Mouse (Mus musculus): ENCODE data around the gene Fam102a. TPM values are rescaled to one million over a fixed set of nuclear protein-coding genes. Genes with fewer than 3 reads are reported as not detected.

Fam102a gene
- polyA plus RNA-seq, 1 experiment from 2014 or later, result 13.1 TPM

- WGBS, result 69% methylated on average over 22 of the region's 22 CpGs
- Histone ChIP-seq H3K9me3 (ENCODE audit: control insufficient read depth, low read length) (no peaks in the 10 kb centered on the region), H3K36me3 (ENCODE audit: control insufficient read depth, insufficient read depth, low read length) (no peaks in the 10 kb centered on the region), H3K27ac (ENCODE audit: low read depth, low read length) (no peak overlapping the region), H3K4me2 (ENCODE audit: low read depth) (no peak overlapping the region), H3K9ac (ENCODE audit: low read length) (no peak overlapping the region), H3K27me3 (ENCODE audit: control insufficient read depth, insufficient read depth, low read length) (no peaks in the 10 kb centered on the region), H3K4me3 (ENCODE audit: low read depth, low read length) (no peak overlapping the region), H3K4me1 (ENCODE audit: control insufficient read depth, insufficient read depth, low read length) (0 out of 2 replicates have a peak, but pooled peaks cover 5% of the 10 kb centered on the region)
- no peak for ATAC-seq (ENCODE audit: insufficient read depth, low FRiP score, low TSS enrichment)
- no peak for DNase-seq (ENCODE audit: low spot score)
Measured at GRCm38 (mm10) chr2:32506673-32507668, 28.2 kb upstream of the Fam102a start.

GRCm38 (mm10) chr2:32507906-32508305 lies 27.2 kb upstream of the Fam102a start:
- Histone ChIP-seq H3K36me3 (ENCODE audit: control insufficient read depth, insufficient read depth, low read length) (no peaks in the 10 kb centered on the region), H3K4me1 (ENCODE audit: control insufficient read depth, insufficient read depth, low read length) (0 out of 2 replicates have a peak, but pooled peaks cover 5% of the 10 kb centered on the region), H3K27me3 (ENCODE audit: control insufficient read depth, insufficient read depth, low read length) (no peaks in the 10 kb centered on the region), H3K9ac (ENCODE audit: low read length) (no peak overlapping the region), H3K4me2 (ENCODE audit: low read depth) (no peak overlapping the region), H3K4me3 (ENCODE audit: low read depth, low read length) (no peak overlapping the region), H3K9me3 (ENCODE audit: control insufficient read depth, low read length) (no peaks in the 10 kb centered on the region), H3K27ac (ENCODE audit: low read depth, low read length) (no peak overlapping the region)
- WGBS, result 79% methylated on average over 9 of the region's 9 CpGs
- DNase-seq (ENCODE audit: low spot score), result no peak
- no peak for ATAC-seq (ENCODE audit: insufficient read depth, low FRiP score, low TSS enrichment)

GRCm38 (mm10) chr2:32509287-32509686 lies 25.8 kb upstream of the Fam102a start:
- Histone ChIP-seq H3K4me3 (ENCODE audit: low read depth, low read length) (no peak overlapping the region), H3K4me1 (ENCODE audit: control insufficient read depth, insufficient read depth, low read length) (no peaks in the 10 kb centered on the region), H3K9ac (ENCODE audit: low read length) (no peak overlapping the region), H3K4me2 (ENCODE audit: low read depth) (no peak overlapping the region), H3K36me3 (ENCODE audit: control insufficient read depth, insufficient read depth, low read length) (no peaks in the 10 kb centered on the region), H3K27me3 (ENCODE audit: control insufficient read depth, insufficient read depth, low read length) (no peaks in the 10 kb centered on the region), H3K27ac (ENCODE audit: low read depth, low read length) (no peak overlapping the region), H3K9me3 (ENCODE audit: control insufficient read depth, low read length) (no peaks in the 10 kb centered on the region)
- 41% methylated on average over 4 of the region's 4 CpGs for WGBS
- DNase-seq (ENCODE audit: low spot score) (peak; percentile 30), ATAC-seq (ENCODE audit: insufficient read depth, low FRiP score, low TSS enrichment) (no peak)

GRCm38 (mm10) chr2:32509896-32510295 lies 25.2 kb upstream of the Fam102a start:
- Histone ChIP-seq H3K27me3 (ENCODE audit: control insufficient read depth, insufficient read depth, low read length) (no peaks in the 10 kb centered on the region), H3K4me2 (ENCODE audit: low read depth) (no peak overlapping the region), H3K27ac (ENCODE audit: low read depth, low read length) (0 out of 2 replicates have a peak overlapping the region, but pooled peaks have one; percentile 40), H3K9me3 (ENCODE audit: control insufficient read depth, low read length) (no peaks in the 10 kb centered on the region), H3K4me1 (ENCODE audit: control insufficient read depth, insufficient read depth, low read length) (no peaks in the 10 kb centered on the region), H3K4me3 (ENCODE audit: low read depth, low read length) (no peak overlapping the region), H3K36me3 (ENCODE audit: control insufficient read depth, insufficient read depth, low read length) (no peaks in the 10 kb centered on the region), H3K9ac (ENCODE audit: low read length) (no peak overlapping the region)
- ATAC-seq (ENCODE audit: insufficient read depth, low FRiP score, low TSS enrichment), result no peak
- WGBS, result 51% methylated on average over 8 of the region's 8 CpGs
- peak; percentile 27 for DNase-seq (ENCODE audit: low spot score)

GRCm38 (mm10) chr2:32512592-32512991 lies 22.5 kb upstream of the Fam102a start:
- Histone ChIP-seq H3K27ac (ENCODE audit: low read depth, low read length) (no peak overlapping the region), H3K9me3 (ENCODE audit: control insufficient read depth, low read length) (no peaks in the 10 kb centered on the region), H3K36me3 (ENCODE audit: control insufficient read depth, insufficient read depth, low read length) (no peaks in the 10 kb centered on the region), H3K4me2 (ENCODE audit: low read depth) (no peak overlapping the region), H3K4me3 (ENCODE audit: low read depth, low read length) (no peak overlapping the region), H3K4me1 (ENCODE audit: control insufficient read depth, insufficient read depth, low read length) (no peaks in the 10 kb centered on the region), H3K9ac (ENCODE audit: low read length) (no peak overlapping the region), H3K27me3 (ENCODE audit: control insufficient read depth, insufficient read depth, low read length) (no peaks in the 10 kb centered on the region)
- WGBS, result 82% methylated on average over 7 of the region's 7 CpGs
- ATAC-seq (ENCODE audit: insufficient read depth, low FRiP score, low TSS enrichment) (no peak), DNase-seq (ENCODE audit: low spot score) (no peak)

GRCm38 (mm10) chr2:32514335-32514734 lies 20.8 kb upstream of the Fam102a start:
- no peak for DNase-seq (ENCODE audit: low spot score)
- no peak overlapping the region for H3K9ac ChIP-seq (ENCODE audit: low read length)
- H3K4me1 ChIP-seq (ENCODE audit: control insufficient read depth, insufficient read depth, low read length), result no peaks in the 10 kb centered on the region
- no peak overlapping the region for H3K4me3 ChIP-seq (ENCODE audit: low read depth, low read length)
- H3K9me3 ChIP-seq (ENCODE audit: control insufficient read depth, low read length), result no peaks in the 10 kb centered on the region
- H3K36me3 ChIP-seq (ENCODE audit: control insufficient read depth, insufficient read depth, low read length), result no peaks in the 10 kb centered on the region
- ATAC-seq (ENCODE audit: insufficient read depth, low FRiP score, low TSS enrichment), result no peak
- no peak overlapping the region for H3K27ac ChIP-seq (ENCODE audit: low read depth, low read length)
- H3K27me3 ChIP-seq (ENCODE audit: control insufficient read depth, insufficient read depth, low read length), result no peaks in the 10 kb centered on the region
- H3K4me2 ChIP-seq (ENCODE audit: low read depth), result no peak overlapping the region
- 41% methylated on average over 6 of the region's 6 CpGs for WGBS

GRCm38 (mm10) chr2:32517233-32517867 lies 17.8 kb upstream of the Fam102a start:
- no peaks in the 10 kb centered on the region for H3K27me3 ChIP-seq (ENCODE audit: control insufficient read depth, insufficient read depth, low read length)
- WGBS, result 88% methylated on average over 4 of the region's 4 CpGs
- no peak for DNase-seq (ENCODE audit: low spot score)

GRCm38 (mm10) chr2:32520034-32520990 lies 14.8 kb upstream of the Fam102a start:
- ATAC-seq (ENCODE audit: insufficient read depth, low FRiP score, low TSS enrichment) (no peak), DNase-seq (ENCODE audit: low spot score) (no peak)
- no peaks in the 10 kb centered on the region for H3K27me3 ChIP-seq (ENCODE audit: control insufficient read depth, insufficient read depth, low read length)
- no peak overlapping the region for H3K9ac ChIP-seq (ENCODE audit: low read length)
- no peaks in the 10 kb centered on the region for H3K4me1 ChIP-seq (ENCODE audit: control insufficient read depth, insufficient read depth, low read length)
- no peaks in the 10 kb centered on the region for H3K9me3 ChIP-seq (ENCODE audit: control insufficient read depth, low read length)
- no peak overlapping the region for H3K4me2 ChIP-seq (ENCODE audit: low read depth)
- H3K27ac ChIP-seq (ENCODE audit: low read depth, low read length), result no peak overlapping the region
- H3K4me3 ChIP-seq (ENCODE audit: low read depth, low read length), result no peak overlapping the region
- H3K36me3 ChIP-seq (ENCODE audit: control insufficient read depth, insufficient read depth, low read length), result no peaks in the 10 kb centered on the region
- WGBS, result 71% methylated on average over 7 of the region's 8 CpGs

More at GRCm38 (mm10) chr2:32517233-32517867, 17.8 kb upstream of the Fam102a start:
- H3K9me3 ChIP-seq (ENCODE audit: control insufficient read depth, low read length), result no peaks in the 10 kb centered on the region
- no peak overlapping the region for H3K9ac ChIP-seq (ENCODE audit: low read length)
- H3K36me3 ChIP-seq (ENCODE audit: control insufficient read depth, insufficient read depth, low read length), result no peaks in the 10 kb centered on the region
- H3K4me1 ChIP-seq (ENCODE audit: control insufficient read depth, insufficient read depth, low read length), result no peaks in the 10 kb centered on the region
- no peak for ATAC-seq (ENCODE audit: insufficient read depth, low FRiP score, low TSS enrichment)
- no peak overlapping the region for H3K4me3 ChIP-seq (ENCODE audit: low read depth, low read length)
- H3K27ac ChIP-seq (ENCODE audit: low read depth, low read length), result no peak overlapping the region
- H3K4me2 ChIP-seq (ENCODE audit: low read depth), result no peak overlapping the region
